Mouse (Mus musculus): ENCODE measurements at regions not wholly inside any gene's neighbourhood (a gene's known extent, or its start where the extent isn't known, plus 50 kb on each side); places are given as distances from the start of the nearest gene placed in this dataset.

DNA sequence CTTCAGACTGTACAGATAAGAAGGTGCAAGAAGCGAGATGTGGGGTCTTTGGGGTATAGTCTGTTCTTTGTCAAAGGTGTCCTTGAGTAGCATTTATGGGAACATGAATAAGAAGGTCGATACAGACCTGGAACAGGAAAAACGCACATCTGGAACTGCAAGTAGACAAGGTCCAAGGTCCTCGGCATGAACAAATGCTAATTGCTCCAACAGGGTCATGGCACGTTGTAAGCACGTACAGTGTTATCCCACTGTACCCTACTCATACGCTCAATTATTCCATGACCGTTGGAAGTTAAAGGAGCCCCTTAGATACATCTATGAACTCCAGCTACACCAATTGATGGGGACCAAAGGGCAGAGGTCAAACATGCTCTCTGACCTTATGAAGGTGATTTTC, 244.1 kb downstream of the Setd4 start:
- H3K4me3 ChIP-seq (replicated peaks; ENCODE audit: low read depth, low read length) = no peak overlapping the region
- TF ChIP-seq CTCF (IDR thresholded peaks at IDR 0.05; ENCODE audit: low read depth) = no peak
- no peaks in the 10 kb centered on the region for H3K4me1 ChIP-seq (replicated peaks; ENCODE audit: insufficient read depth, low read length)
- no peak overlapping the region for H3K9ac ChIP-seq (ENCODE audit: low read depth, low read length)
- no peak overlapping the region for H3K4me2 ChIP-seq (ENCODE audit: low read length)
- ATAC-seq (replicated peaks; ENCODE audit: low FRiP score, low read depth) (no peak), DNase-seq (ENCODE audit: low spot score) (no peak)
- 93% methylated on average over 8 of the region's 8 CpGs for WGBS
- H3K27ac ChIP-seq = no peak overlapping the region
- H3K9me3 ChIP-seq (replicated peaks; ENCODE audit: low read length) = no peaks in the 10 kb centered on the region
- H3K27me3 ChIP-seq (ENCODE audit: insufficient read depth, low read length) = no peaks in the 10 kb centered on the region
- H3K36me3 ChIP-seq (ENCODE audit: insufficient read depth, low read length) = no peaks in the 10 kb centered on the region

DNA sequence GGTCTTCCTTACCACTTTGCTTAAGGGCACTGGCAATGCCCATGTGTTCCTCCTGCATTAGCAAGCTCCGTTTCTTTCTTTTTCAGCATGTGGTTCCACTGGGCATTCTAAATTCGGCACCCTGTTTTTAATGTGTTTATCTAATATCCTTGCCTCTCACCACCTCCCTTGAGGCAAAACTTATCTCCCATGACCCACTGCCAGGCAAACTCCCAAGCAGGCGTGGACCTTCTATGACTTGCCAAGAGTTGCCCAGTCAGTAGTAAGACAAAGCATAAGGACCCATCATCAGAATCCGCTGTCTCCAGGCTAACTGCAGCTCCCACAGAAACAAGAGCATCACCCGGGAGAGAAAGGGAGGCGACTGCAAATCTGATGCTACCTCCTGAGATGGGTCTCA, 245.2 kb downstream of the Setd4 start:
- Histone ChIP-seq H3K36me3 (ENCODE audit: insufficient read depth, low read length) (no peaks in the 10 kb centered on the region), H3K4me2 (ENCODE audit: low read length) (no peak overlapping the region), H3K27me3 (ENCODE audit: insufficient read depth, low read length) (no peaks in the 10 kb centered on the region), H3K4me3 (replicated peaks; ENCODE audit: low read depth, low read length) (no peak overlapping the region), H3K9me3 (replicated peaks; ENCODE audit: low read length) (no peaks in the 10 kb centered on the region), H3K9ac (ENCODE audit: low read depth, low read length) (no peak overlapping the region), H3K4me1 (replicated peaks; ENCODE audit: insufficient read depth, low read length) (no peaks in the 10 kb centered on the region), H3K27ac (no peak overlapping the region)
- 77% methylated on average over 6 of the region's 6 CpGs for WGBS
- no peak for DNase-seq (ENCODE audit: low spot score)
- no peak for TF ChIP-seq CTCF (IDR thresholded peaks at IDR 0.05; ENCODE audit: low read depth)
- ATAC-seq (replicated peaks; ENCODE audit: low FRiP score, low read depth) = no peak

DNA sequence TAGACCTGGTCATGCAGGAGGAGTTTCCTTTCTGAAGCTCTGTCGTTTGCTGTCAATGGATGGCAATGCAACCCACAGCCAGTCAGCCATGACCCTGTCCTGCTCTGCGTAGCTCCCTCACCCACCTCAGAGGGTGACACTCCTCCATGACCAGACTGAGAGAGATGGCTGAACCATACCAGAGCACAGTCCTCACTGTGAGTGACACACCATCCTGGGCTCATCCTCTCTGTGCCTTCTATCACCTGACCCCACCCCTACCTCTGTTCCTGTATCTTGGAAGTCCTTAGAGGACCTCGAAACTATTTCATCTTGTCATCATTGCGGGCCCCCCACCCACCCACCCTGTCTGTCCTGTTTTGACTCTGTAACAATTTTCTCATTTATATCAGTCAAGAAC, 245.7 kb downstream of the Setd4 start:
- ATAC-seq (replicated peaks; ENCODE audit: low FRiP score, low read depth) = no peak

GRCm38 (mm10) chr16:93355204-93355899, 248.5 kb downstream of the Setd4 start:
- TF ChIP-seq CTCF (IDR thresholded peaks at IDR 0.05; ENCODE audit: low read depth) = no peak
- DNase-seq (ENCODE audit: low spot score) = no peak
- Histone ChIP-seq H3K9me3 (replicated peaks; ENCODE audit: low read length) (no peaks in the 10 kb centered on the region), H3K36me3 (ENCODE audit: insufficient read depth, low read length) (no peaks in the 10 kb centered on the region), H3K9ac (ENCODE audit: low read depth, low read length) (no peak overlapping the region), H3K4me1 (replicated peaks; ENCODE audit: insufficient read depth, low read length) (no peaks in the 10 kb centered on the region), H3K27me3 (ENCODE audit: insufficient read depth, low read length) (no peaks in the 10 kb centered on the region), H3K27ac (no peak overlapping the region), H3K4me2 (ENCODE audit: low read length) (no peak overlapping the region), H3K4me3 (replicated peaks; ENCODE audit: low read depth, low read length) (no peak overlapping the region)
- 83% methylated on average over 11 of the region's 11 CpGs for WGBS
- no peak for ATAC-seq (replicated peaks; ENCODE audit: low FRiP score, low read depth)

More for the DNA sequence above, 245.7 kb downstream of the Setd4 start:
- DNase-seq (ENCODE audit: low spot score) = no peak
- H3K4me3 ChIP-seq (replicated peaks; ENCODE audit: low read depth, low read length) = no peak overlapping the region
- H3K4me1 ChIP-seq (replicated peaks; ENCODE audit: insufficient read depth, low read length) = no peaks in the 10 kb centered on the region
- no peaks in the 10 kb centered on the region for H3K27me3 ChIP-seq (ENCODE audit: insufficient read depth, low read length)
- WGBS = 60% methylated on average over 4 of the region's 4 CpGs
- no peaks in the 10 kb centered on the region for H3K36me3 ChIP-seq (ENCODE audit: insufficient read depth, low read length)
- no peak overlapping the region for H3K9ac ChIP-seq (ENCODE audit: low read depth, low read length)
- H3K4me2 ChIP-seq (ENCODE audit: low read length) = no peak overlapping the region
- no peaks in the 10 kb centered on the region for H3K9me3 ChIP-seq (replicated peaks; ENCODE audit: low read length)
- H3K27ac ChIP-seq = no peak overlapping the region
- TF ChIP-seq CTCF (IDR thresholded peaks at IDR 0.05; ENCODE audit: low read depth) = no peak

DNA sequence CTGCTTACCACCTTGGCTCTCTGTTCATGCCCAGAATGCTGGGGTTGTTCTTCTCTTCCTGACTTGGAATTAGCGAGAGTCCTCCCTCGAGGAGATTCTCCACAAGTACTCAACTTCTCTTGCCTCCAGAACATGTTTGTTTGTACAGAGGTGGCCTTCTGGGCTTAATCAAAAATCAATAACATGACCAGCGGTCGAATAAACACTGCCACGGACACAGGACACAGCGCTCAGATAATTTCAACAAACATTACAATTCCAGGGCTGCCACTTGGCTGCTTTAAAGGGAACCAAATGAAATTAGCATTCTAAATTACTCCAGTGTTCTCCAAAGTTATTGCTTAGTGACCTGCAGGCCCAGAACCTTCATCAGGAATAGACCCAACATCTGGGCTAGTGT, 249.9 kb downstream of the Setd4 start:
- Histone ChIP-seq H3K36me3 (ENCODE audit: insufficient read depth, low read length) (no peaks in the 10 kb centered on the region), H3K9ac (ENCODE audit: low read depth, low read length) (no peak overlapping the region), H3K4me1 (replicated peaks; ENCODE audit: insufficient read depth, low read length) (no peaks in the 10 kb centered on the region), H3K4me3 (replicated peaks; ENCODE audit: low read depth, low read length) (no peak overlapping the region), H3K9me3 (replicated peaks; ENCODE audit: low read length) (no peaks in the 10 kb centered on the region), H3K4me2 (ENCODE audit: low read length) (no peak overlapping the region), H3K27ac (no peak overlapping the region), H3K27me3 (ENCODE audit: insufficient read depth, low read length) (no peaks in the 10 kb centered on the region)
- TF ChIP-seq CTCF (IDR thresholded peaks at IDR 0.05; ENCODE audit: low read depth) = no peak
- 69% methylated on average over 6 of the region's 6 CpGs for WGBS
- ATAC-seq (replicated peaks; ENCODE audit: low FRiP score, low read depth) (no peak), DNase-seq (ENCODE audit: low spot score) (no peak)

- TF ChIP-seq CTCF (IDR thresholded peaks at IDR 0.05; ENCODE audit: low read depth) = no peak
- ATAC-seq (replicated peaks; ENCODE audit: low FRiP score, low read depth) (no peak), DNase-seq (ENCODE audit: low spot score) (no peak)
- H3K27ac ChIP-seq = no peak overlapping the region
- no peak overlapping the region for H3K9ac ChIP-seq (ENCODE audit: low read depth, low read length)
- WGBS = 76% methylated on average over 5 of the region's 5 CpGs
- H3K4me3 ChIP-seq (replicated peaks; ENCODE audit: low read depth, low read length) = no peak overlapping the region
- H3K4me2 ChIP-seq (ENCODE audit: low read length) = no peak overlapping the region
- H3K4me1 ChIP-seq (replicated peaks; ENCODE audit: insufficient read depth, low read length) = no peaks in the 10 kb centered on the region
- no peaks in the 10 kb centered on the region for H3K27me3 ChIP-seq (ENCODE audit: insufficient read depth, low read length)
- H3K9me3 ChIP-seq (replicated peaks; ENCODE audit: low read length) = no peaks in the 10 kb centered on the region
- no peaks in the 10 kb centered on the region for H3K36me3 ChIP-seq (ENCODE audit: insufficient read depth, low read length)
These were observed 259.3 kb downstream of the Setd4 start for GRCm38 (mm10) chr16:93344555-93344954.

DNA sequence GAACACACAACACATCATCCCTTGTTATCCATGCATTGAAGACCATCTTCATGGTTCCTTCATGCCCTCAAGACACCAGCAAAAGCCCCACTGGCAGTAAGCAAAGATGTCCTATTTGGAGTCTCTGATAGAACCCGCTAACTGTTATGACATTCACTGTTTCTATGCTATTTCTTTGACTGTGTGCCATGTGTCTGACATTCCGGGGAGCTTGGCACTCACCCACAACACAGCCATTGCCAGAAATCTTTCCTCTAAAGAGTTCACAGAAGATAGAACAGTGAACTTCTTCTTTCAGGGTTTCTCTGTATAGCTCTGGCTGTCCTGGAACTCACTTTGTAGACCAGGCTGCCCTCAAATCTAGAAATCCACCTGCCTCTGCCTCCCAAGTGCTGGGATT, 261.2 kb downstream of the Setd4 start:
- TF ChIP-seq CTCF (IDR thresholded peaks at IDR 0.05; ENCODE audit: low read depth) = no peak
- H3K9me3 ChIP-seq (replicated peaks; ENCODE audit: low read length) = no peaks in the 10 kb centered on the region
- H3K4me3 ChIP-seq (replicated peaks; ENCODE audit: low read depth, low read length) = no peak overlapping the region
- no peaks in the 10 kb centered on the region for H3K4me1 ChIP-seq (replicated peaks; ENCODE audit: insufficient read depth, low read length)
- no peak for ATAC-seq (replicated peaks; ENCODE audit: low FRiP score, low read depth)
- WGBS = 92% methylated on average over 2 of the region's 2 CpGs
- H3K4me2 ChIP-seq (ENCODE audit: low read length) = no peak overlapping the region
- no peaks in the 10 kb centered on the region for H3K27me3 ChIP-seq (ENCODE audit: insufficient read depth, low read length)
- no peaks in the 10 kb centered on the region for H3K36me3 ChIP-seq (ENCODE audit: insufficient read depth, low read length)
- no peak overlapping the region for H3K27ac ChIP-seq
- H3K9ac ChIP-seq (ENCODE audit: low read depth, low read length) = no peak overlapping the region
- no peak for DNase-seq (ENCODE audit: low spot score)

Measured in kidney, postnatal 0 days (tissue).